Mouse (Mus musculus) kidney, postnatal 10 days (tissue): Measurements from ENCODE around the gene Tmem121b.

ENCODE experiments used
- DNase-seq: peaks from one replicate; pipeline ENCODE4 v3.0.0; 2021; ENCODE audit warnings: mixed read lengths

Gene Tmem121b

DNA sequence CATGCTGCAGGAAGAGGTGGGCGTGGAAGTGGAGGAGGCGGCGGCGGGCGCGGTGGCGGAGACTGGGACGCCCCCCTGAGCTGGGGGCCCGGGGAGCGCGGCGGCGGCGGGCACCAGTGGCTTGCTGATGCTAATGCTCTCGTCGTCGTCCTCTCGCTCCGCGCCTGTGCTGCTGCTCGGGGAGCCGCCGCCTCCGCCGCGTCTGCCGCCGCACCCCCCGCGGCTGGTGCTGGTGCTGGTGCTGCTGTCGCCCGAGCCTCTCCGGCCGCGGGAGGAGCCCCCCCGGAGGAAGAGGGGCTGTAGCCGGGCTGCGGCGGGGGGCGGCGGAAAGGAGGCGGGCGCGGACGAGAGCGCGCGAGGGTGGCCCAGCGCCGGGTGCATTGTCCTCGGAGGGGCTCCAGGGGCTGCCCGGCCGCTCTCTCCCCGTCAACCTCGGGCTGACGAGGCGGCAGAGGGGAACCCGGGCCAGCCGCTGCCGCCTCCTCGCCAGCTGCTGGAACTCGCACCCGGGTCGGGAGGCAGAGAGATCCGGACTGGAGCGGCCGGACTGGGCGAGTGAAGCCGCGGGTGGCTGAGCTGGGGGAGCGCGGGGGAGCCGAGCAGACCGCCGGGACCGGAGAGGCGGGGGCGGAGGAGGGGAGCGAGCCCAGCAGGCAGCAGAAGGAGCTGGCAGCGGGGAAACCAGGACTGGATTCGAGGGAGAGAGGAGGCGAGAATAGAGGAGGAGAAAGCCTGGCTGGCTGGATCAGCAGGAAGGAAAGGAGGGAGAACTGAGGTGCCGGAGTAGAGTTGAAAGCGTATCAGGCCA is at the start of gene Tmem121b:
Gene Tmem121b, minus strand, starts transcription at position 434 of the 808 bp plus-strand sequence.
- DNase-seq: peak; percentile 84

DNA sequence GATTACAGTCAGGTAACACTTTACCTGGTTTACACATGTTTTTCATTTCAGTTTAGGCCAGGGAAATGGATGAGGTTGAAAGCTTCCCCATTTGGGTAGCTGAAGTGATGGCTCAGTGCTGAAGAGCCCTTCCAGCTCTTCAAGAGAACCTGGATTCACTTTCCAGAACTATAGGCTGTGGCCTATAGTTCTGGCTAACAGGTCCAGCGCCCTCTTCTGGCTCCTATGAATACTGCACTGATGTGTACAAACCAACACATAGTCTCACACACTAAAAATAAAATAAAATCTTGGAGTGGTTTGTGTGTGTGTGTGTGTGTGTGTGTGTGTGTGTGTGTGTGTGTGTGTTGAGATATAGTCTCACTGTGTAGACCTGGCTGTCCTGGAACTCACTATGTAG is 48.5 kb upstream of the Tmem121b start:
- no peak for DNase-seq

DNA sequence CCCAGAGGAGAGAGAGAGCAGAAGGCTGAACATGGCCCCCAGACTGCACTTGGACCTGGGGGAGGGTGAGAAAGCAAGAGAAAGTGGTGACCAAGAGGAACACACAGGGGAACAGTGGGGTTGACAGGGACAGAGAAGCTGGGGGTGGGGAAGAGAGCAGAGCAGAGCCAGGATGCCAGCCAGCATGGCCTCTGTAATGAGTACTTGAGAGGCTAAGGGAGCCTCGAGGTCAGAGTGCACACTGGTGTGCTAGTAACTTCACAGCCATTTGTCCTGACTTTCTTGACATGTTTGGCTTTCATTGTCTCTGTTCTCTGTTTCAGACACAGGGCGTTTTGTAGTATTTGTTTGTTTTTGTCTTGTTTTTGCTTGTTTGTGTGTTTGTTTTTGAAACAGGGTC is 47.8 kb upstream of the Tmem121b start:
- no peak for DNase-seq

DNA sequence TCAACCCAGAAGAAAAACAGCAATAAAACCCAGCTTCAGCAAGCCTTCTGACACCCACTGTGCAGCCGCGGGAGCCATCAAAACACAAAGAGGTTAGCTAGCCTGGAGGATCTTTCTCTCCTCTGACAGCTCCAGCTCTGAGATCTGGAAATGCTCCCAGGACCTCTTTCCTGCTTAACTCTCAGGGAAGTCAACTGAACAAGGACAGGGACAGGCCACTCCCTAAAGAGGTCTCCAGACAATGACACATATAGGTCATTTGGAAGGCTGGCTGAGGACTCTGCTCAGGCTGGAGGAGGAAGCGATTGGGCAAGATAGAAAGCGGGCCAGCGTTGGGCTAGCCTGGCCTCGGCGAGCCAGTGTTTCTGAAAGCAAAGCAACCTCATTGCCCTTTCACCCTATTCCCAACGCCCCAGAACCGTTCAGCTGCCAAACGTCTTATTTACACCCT is 46.2 kb upstream of the Tmem121b start:
- DNase-seq: peak; percentile 51

DNA sequence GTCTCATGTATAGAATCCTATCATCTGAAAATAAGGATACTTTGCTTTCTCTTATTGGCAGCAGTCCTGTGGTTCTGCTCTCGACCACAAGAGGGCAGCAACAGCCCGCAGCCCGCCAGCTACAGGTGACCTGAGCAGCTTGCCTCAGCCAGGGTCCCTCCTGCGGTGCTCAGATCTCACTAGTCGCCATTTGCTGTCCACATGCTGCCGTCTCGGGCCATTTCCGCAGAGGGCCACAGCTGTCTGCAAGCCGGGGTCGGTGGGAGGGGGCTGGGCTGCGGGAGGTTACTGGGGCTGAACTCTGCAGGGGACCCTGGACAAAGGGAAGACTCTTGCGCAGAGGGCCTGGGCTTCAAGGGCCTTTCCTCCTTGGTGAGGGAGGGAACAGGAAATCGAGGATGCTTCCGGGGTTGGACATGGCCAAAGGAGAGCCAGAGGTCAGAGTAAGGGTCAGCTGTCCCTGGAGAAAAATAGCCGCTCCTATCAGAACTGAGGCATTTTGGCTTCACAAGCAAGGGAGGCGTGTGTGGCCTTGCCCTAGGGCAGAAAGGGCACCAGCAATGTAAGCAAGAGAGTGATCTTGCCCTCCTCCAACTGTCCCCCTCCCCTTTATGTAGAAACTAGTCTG is 45.6 kb upstream of the Tmem121b start:
- DNase-seq: peak; percentile 85

DNA sequence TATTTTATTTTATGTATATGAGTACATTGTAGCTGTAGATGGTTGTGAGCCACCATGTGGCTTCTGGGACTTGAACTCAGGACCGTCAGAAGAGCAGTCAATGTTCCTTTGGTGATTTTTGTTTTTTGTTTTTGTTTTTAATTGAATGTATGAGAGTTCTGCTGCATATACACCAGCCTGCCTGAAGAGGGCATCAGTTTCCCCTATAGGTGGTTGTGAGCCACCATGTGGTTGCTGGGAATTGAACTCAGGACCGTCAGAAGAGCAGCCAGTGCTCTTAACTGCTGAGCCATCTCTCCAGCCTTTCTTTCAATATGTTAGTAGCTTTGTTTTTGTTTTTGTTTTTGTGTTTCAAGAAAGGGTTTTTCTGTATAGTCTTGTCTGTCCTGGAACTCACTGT is 42.7 kb upstream of the Tmem121b start:
- DNase-seq: no peak

DNA sequence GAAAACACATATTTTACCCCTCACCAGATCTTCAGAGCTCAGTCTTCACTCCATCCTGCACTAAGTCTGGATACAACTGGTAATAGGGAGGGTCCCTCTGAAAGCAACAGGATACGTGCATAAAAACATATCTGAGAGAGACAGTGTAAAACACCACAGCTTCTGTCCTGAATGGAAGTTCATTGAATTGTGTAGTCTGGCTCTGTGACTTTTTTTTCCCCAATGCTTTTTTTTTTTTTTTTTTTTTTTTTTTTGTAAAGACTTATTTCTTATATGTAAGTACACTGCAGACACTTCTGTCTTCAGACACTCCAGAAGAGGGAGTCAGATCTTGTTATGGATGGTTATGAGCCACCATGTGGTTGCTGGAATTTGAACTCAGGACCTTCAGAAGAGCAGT is 39.0 kb upstream of the Tmem121b start:
- DNase-seq: no peak

DNA sequence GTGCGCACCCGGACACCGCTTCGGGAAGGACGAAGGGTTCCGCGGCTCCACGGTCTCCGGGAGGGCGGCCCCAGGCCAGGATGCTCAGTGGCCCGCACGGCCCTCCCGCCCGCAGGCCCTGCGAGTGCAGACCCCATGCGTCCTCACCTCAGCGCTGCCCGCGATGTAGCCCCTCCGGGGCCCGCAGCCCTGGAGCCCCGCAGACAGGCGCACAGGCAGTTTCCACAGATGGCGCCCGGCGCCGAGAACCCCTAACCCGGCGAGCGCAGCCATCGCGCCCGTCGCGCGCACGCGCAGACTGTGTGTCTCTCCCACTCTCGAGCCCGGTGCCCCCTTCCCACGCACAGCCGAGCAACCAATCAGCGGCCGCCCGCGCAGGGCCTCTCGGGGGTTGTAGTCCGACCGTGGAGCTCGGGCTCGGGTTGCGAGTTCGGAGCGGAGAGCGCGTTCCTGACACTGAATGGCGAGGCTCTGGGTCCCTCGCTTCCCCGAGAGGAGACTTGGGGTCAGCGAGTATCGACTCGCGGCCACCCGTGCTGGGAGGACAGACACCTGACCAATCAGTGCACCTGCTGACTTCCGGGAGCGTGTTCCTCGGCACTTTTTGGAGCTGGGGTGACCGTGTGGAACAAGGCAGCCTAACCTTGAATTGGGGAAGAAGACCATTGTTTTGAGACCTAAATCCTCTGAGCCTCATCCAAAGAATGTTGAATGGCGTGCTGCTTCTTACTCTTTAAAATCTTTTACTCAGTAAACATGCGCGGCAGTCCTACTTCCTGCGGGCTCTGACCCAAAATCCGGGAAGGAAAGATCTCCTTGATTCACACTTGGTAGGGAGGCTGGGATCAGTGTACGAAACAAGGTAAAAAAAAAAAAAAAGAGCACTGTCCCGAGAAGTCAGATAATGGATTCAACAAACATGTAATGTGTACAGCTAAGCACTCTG is 37.7 kb upstream of the Tmem121b start, which contains the start of gene Hdhd5:
Gene Hdhd5, minus strand, starts transcription at position 300 of the 946 bp plus-strand sequence.
- DNase-seq: peak; percentile 97

DNA sequence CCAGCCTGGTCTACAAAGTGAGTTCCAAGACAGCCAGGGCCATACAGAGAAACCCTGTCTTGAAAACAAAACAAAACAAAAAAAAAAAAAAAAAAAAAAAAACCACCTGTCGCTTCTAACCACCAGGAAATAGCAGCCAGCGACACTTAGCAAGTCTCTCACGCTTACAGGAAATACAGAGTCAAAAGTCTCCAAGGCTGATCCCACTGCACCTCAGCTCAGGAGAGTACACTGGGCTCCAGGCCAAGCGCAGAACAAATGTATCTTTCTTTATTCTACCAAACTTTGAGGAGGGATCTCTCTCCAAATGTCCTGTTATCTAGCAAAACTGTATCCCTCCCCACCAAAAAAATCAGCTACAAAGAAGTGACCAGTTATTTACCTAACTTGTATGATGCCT is 35.5 kb upstream of the Tmem121b start:
- no peak for DNase-seq

DNA sequence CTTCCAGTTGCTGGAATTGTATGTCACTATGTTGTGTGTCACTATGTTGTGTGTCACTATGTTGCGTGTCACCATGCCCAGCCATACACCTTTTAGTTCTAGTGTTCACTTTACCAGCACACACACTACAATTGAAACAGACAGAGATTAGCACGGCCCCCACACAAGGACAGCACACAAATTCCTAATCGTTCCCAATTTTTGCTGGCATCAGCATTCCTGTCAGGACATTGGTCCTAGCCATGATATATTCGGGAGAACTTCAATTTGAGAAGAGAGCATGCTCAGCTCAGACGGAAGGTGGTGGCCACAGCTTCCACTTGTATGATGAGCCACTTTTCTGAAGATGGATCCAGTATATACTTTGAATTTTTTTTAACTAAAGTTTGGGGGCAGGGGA is 31.2 kb upstream of the Tmem121b start:
- no peak for DNase-seq

DNA sequence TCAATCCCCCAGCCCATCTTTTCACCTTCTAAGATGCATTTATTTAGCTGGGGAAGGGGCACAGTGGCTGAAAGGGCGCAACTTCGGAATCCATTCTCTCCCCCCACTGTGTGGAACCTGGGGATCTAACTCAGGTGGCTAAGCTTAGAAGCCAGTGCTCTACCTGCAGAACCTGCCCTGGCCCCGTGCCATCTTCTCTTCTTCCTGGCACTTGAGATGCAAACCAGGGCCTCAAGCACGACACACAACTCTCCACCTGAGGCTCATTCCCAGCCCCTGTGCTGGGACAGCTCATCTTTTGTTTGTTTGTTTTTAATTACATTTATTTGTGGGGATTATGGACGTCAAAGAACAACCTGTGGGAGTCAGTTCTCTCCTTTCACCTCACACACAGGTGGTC is 26.0 kb upstream of the Tmem121b start:
- DNase-seq: no peak

DNA sequence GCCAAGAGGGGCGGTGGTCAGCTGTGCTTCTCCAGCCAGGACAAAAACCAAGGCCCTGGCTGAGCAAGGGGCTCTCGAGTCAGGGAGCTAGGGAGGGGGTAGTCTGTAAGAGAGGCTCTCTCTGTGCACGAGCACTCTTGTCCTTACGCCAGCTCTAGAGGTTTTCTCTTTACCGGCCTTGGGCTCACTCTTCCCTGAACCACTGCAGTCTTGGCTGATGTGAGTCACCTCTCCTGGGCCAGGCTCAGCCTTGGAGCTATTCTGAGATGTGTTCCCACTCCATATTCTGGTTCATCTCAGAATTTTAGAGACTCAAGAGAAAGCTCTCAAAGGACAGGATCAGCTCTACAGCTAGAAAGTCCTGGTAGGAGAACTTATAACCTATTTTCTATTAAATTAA is 23.7 kb upstream of the Tmem121b start:
- DNase-seq: no peak

DNA sequence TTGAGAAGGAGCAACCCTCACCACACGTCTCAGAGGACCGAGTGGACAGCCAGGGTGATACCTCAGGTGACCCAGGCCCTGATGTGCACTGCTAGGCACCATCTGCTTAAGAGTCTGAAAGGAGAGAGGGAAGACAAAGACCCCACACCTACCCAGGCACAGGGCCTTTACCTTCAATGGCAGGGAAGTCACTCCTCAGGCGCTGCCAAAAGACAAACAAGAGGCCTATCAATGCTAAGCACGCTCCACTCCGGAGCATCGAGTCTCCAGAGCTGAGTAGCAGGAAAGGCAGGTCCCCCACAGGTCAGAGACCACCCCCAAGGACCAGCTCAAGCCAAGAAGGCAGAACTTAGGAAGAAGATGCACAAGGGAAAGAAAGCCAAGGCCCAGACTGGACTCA is 23.3 kb upstream of the Tmem121b start:
- no peak for DNase-seq

DNA sequence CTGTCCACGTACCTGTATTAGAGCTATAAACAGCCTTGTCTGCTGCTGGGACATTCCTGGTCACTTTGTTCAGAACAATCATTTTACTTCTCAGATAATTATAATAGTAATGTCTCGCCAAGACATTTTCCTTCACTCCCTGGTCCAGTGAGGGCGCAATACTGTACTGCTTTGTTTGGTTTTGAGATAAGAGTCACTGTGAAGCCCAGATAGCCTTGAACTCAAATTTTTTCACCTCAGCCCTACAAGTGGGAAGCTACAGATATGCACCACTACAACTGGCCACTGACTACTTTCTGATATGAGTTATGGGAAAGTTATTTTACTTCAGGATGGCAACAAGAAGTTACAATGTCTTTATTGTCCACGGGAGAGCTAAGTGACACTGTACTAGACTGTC is 22.8 kb upstream of the Tmem121b start:
- no peak for DNase-seq

DNA sequence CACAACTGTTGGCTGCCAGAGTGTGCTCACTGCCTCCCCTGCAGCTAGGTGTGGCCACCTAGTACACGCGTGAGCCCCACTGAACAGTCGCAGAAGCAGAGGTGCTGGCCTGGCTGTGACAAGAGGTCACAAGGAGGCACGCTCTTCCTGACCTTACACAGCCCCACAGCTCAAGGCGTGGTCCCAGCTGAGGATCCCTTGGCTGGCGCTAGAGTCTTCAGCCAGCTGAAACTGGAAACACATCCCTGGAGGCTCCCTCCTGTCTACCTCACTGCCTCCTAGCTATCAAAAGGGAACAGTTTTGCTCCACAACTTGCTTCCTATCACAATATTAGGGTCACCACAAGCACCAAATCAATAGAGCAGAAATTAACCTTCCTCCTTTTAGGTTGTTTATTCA is 17.6 kb upstream of the Tmem121b start:
- no peak for DNase-seq

DNA sequence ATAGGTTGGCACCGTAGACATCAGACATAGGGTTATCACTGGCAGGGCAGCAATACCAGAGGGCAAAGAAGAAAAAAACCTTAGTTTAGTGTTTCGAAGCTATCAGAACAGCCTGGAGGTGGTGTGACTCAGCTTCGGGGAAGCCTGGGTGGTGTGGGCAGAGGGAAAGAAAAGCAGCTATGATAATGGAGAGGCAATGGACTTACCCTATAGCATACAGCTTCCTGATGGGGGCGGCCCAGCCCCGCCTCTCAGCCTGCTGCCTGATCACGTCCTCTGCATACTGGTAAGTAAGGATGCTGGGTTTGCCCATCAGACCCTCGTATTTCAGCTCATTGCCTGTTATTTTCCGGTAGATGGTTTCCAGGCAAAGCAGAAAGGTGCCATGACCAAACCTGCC is 16.8 kb upstream of the Tmem121b start:
- no peak for DNase-seq

DNA sequence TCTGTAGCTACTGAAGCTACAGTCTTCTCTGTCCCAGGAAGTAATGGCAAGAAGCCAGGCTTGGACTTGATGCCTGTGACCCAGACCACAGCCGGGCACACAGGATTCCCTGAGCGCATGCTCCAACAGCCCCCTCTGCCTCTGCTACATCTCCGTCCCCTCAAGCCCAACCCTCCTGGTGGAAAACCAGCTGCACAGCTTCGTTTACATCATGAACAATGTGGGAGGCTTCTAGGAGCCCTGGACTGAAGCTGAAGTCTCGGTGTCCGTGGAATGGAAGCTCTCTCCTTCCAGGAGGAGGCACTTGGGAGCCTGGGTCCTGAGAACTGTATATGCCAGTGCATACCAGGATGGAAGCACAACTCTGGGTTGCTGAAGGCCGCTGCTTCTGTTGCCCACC is 16.4 kb upstream of the Tmem121b start:
- no peak for DNase-seq

DNA sequence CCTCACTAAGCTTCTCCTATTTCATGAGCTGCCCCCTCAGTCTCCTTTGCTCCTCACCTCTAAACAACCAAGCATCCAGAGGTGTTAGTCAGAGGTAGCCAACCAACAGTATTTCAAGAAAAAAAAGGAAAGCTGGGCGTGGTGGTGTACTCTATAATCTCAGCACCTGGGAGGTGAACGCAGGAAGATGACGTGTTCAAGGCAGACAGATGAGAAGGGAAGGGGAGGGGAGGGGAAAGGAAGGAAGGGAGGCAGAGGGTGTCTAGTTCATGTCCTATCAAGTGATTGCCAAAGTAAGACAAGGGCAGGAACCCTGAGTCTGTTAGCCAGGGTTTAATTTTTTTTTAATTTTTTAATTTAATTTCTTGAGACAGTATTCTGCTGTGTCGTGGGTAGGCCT is 15.0 kb upstream of the Tmem121b start:
- no peak for DNase-seq

DNA sequence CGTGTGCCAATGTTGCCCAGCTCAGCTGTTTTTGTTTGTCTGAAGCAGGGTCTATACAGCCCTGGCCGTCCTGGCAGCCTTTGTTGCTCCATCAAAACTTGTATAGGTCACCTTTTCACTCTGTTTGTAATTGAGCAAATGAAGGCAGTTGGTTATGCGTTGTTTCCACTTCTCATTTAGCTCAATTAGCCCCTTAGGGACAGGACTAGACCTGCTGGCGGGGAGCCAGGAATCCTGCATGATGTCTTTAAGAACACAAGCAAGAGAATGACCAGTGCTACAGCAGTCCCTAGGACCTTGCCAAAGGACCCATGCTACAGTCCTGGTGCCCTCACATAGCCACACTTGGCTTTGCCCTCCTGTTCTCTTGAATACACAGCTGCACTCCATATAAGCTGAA is 11.9 kb upstream of the Tmem121b start:
- peak; percentile 48 for DNase-seq

DNA sequence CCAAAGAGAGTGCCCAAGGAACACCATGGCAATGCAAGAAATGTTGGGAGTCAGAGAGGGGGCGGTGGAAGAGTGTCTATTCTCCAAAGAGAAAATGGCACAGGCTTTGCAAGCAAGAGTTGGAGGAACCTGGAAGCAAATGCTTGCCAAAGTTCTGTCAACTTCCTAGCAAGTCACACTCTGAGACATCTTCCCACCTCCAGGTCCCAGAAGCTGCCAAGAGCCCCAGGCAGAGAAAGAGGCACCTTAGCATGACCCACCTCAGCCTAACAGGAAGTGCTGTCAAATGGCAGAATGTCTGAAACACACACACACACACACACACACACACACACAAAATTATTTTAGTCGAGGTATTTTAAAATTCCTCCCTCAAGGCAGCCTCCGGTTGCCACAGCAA is 10.4 kb upstream of the Tmem121b start:
- no peak for DNase-seq

DNA sequence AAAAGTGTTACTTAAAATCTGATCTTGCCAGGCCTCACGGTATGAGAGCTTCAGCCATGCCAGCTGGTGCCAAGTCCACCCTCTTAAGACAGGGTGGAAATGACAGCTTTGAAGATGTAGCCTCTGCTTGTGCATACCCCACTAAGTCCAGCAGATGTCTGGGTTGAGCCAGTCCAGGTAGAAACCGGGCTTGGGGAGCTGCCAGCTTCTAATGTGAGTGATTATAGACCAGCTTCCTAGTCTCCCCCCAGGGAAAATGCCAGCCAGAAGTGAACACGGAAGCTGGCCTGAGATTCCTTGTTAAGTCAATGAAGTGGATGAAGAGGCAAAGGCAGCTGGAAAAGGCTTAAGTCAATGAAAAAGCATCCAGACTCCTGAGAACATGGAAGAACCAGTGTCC is 2.9 kb upstream of the Tmem121b start:
- DNase-seq: no peak

DNA sequence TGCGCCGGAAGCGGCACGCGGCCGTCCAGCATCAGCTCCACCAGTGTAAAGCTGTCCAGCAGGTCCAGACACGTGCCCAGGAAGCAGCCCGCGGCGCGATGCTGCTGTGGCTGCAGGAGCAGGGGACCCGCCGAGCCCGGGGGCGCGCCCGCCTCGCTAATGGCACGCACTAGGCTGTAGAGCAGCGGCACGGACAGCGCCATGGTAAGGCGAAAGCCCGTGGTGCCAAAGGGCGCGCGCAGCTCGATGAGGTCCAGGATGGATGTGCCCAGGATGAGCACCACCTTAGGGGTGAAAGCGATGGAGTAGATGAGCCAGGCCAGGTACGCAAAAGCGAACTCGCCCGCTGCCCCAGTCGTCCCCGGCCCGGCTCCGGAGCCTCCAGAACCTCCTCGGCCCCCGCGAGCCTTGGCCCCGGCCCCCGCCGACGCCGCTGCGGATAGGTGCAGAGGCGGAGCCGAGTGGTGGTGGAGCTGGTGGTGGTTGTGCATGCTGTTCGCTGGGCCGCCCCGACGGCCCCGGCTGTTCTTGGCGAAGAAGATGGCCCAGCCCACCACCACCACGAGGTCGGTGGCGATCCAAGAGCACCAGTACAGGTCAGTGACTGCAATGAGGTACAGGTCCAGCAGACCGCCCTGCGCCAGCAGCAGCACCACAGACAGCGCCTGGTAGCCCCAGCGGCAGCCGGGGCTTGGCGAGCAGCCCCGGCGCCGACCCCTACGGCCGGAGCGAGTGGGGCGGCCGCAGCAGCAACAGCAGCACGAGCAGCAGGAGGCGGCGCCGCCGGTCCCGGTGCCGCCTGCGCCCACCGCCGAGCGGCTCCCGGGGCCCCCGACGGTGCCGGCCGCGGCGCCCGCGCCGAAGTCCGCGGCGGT is 871 bp downstream of the Tmem121b start:
- peak; percentile 56 for DNase-seq
